Mouse (Mus musculus): ENCODE measurements at regions not wholly inside any gene's neighbourhood (a gene's known extent, or its start where the extent isn't known, plus 50 kb on each side); places are given as distances from the start of the nearest gene placed in this dataset.

GRCm38 (mm10) chr15:69222391-69222790 is 2721.7 kb upstream of the Lrrc6 start:
- DNase-seq (ENCODE audit: low read depth, low spot score), result no peak
